In the genomic region with DNA sequence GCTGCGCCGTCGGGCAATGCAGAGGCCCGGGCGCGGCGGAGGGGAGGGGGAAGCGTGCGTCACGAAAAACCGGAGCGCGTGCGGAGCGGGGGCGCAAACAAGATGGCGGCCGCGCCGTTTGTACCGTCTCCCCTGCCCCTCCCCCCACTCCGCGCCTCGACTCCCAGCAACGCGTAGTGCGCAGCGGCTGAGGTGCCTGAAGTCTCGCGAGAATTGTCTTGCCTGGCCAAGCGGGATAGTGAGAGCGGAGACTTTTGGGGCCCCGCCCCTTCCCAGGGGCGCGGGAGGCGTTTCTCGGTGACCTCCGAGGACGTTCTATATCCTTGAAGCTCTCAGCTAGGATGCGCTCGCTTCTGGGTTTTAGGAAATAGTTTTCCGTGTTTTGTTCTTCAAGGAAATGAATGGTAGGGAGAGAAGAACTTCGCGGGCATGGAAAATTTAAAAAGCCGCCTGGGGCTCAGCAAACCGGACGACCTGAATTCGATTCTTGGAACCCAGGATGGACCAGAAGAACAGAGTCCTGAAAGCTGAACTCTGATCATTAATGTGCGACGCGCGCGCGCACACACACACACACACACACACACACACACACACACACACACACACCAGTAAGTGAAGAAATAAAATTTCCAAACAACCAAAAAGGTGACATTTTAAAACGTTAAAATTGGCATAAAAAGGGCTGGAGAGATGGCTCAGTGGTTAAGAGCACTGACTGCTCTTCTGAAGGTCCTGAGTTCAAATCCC, we compare ENCODE assay signal across 8 mouse cellular contexts. TPM values are rescaled to one million over a fixed set of nuclear protein-coding genes. Genes with fewer than 3 reads are reported as not detected.
DNase-seq lines count a peak whose midpoint lies in the region; ATAC-seq and TF ChIP-seq lines count a peak whose summit lies in the region.

No protein-coding gene starts in this region.

- peak overlapping the region; percentile 99 for H3K9ac ChIP-seq in hindbrain, embryonic 13.5 days

- H3K36me3 ChIP-seq in hindbrain, embryonic 13.5 days: no peaks in the 10 kb centered on the region

- no peaks in the 10 kb centered on the region for H3K27me3 ChIP-seq in Patski
- H3K27me3 ChIP-seq in hindbrain, embryonic 13.5 days: no peaks in the 10 kb centered on the region

- no peak for TF ChIP-seq CTCF in Patski (IDR thresholded peaks at IDR 0.05)

- POLR2A ChIA-PET in Patski (lab: Charles Lee): interaction anchor here (1.0 to 1.7 kb wide), 3 partner anchors 11 to 22 kb away, joined by 4 to 13 read pairs (median 5); no protein-coding TSS in a partner anchor

- CTCF ChIA-PET in Patski (lab: Charles Lee): interaction anchor here (2.4 kb wide), 2 partner anchors 10 to 236 kb away, joined by 6 read pairs; no protein-coding TSS in a partner anchor

- WGBS in hindbrain, embryonic 13.5 days: under 1% methylated on average over 36 of the region's 55 CpGs

- no peaks in the 10 kb centered on the region for H3K9me3 ChIP-seq in hindbrain, embryonic 13.5 days

- H3K4me2 ChIP-seq in hindbrain, embryonic 13.5 days: peak overlapping the region; percentile 70

- peak overlapping the region; percentile 100 for H3K27ac ChIP-seq in hindbrain, embryonic 13.5 days

- in situ Hi-C loops in Patski (cut with MboI; ENCODE audit: low pct_unique_long_range_greater_than_20kb): no loop called here

- DNase-seq in Patski (ENCODE audit: low read depth, low spot score): peak; percentile 56
- DNase-seq in cerebellum, postnatal 14 days: peak; percentile 99 to 100
- DNase-seq in frontal cortex, postnatal 14 days (ENCODE audit: low spot score in 2 of 2): peak; percentile 93 to 97
- DNase-seq in layer of hippocampus, postnatal 25 days (ENCODE audit: extremely low spot score in 1 of 2, low spot score in 1 of 2): peak; percentile 96 to 98
- DNase-seq in lung, postnatal 25 days (ENCODE audit: low spot score): peak; percentile 98
- DNase-seq in retina, embryonic 14.5 days (ENCODE audit: low spot score): peak; percentile 100
- DNase-seq in urinary bladder, adult 18-20 months (ENCODE audit: low spot score in 2 of 2): peak; percentile 90 to 94

- peak; percentile 87 for ATAC-seq in Patski
- peak; percentile 96 for ATAC-seq in hindbrain, embryonic 13.5 days (ENCODE audit: low FRiP score)

- peak overlapping the region; percentile 71 for H3K4me3 ChIP-seq in hindbrain, embryonic 13.5 days

- peaks cover 26% of the 10 kb centered on the region for H3K4me1 ChIP-seq in hindbrain, embryonic 13.5 days (replicated peaks)

RNA-seq across cellular contexts. Expression of a gene that starts 5.6 kb away (rescaled TPM):
- 52.8 TPM for polyA plus RNA-seq in Patski (2021)
- 85.8 and 86.3 TPM in 2 replicates for polyA plus RNA-seq in hindbrain, embryonic 13.5 days (2015; fragmentation: Nextera tagmentation; extraction: Ambion mirVana)
- total RNA-seq in layer of hippocampus, postnatal 25 days (2021): 10 to 100 TPM; 48.7 to 49.1 TPM

RNA-seq across cellular contexts. Expression of a gene that starts 28.9 kb away (rescaled TPM):
- polyA plus RNA-seq in Patski (2021): not detected
- 11.9 and 12.4 TPM in 2 replicates for polyA plus RNA-seq in hindbrain, embryonic 13.5 days (2015; fragmentation: Nextera tagmentation; extraction: Ambion mirVana)
- 10 to 100 TPM; 24.2 to 30.6 TPM for total RNA-seq in layer of hippocampus, postnatal 25 days (2021)

Comparison
In these comparisons a context has a peak if more than half of its experiments do, and no peak if none do; other contexts are left out.
1. Peak in every context shown above with its lines: DNase-seq, ATAC-seq, H3K4me3 ChIP-seq and H3K27ac ChIP-seq.
2. RNA of a gene that starts 28.9 kb away (polyA plus RNA-seq): 11.9 to 12.4 TPM in hindbrain, embryonic 13.5 days; not detected in Patski (single experiment); every median in the first group is over 10 times any median in the second.